Mouse (Mus musculus) gastrocnemius, postnatal 14 days (tissue): ENCODE measurements around the gene Tjp2. TPM values are rescaled to one million over a fixed set of nuclear protein-coding genes. Genes with fewer than 3 reads are reported as not detected.
"Not testable (repeated sequence)": the region's sequence is repeated elsewhere in the genome, so short reads cannot be mapped to it uniquely, and the experiment has no call there.

Source experiments
- DNase-seq: peaks from one replicate; pipeline ENCODE4 v3.0.0; 2021; ENCODE audit warnings: mixed read lengths
- intact Hi-C: fragments of 180-260 bp; cut with DNase I; formaldehyde crosslinking; loops from one replicate; pipeline ENCODE4 v1.15.1; 2025; ENCODE audit warnings: low total_unique reads
- total RNA-seq, 2 experiments: library from RNA; stranded (reverse); gene quantifications; 2 replicates each; pipeline ENCODE4 v1.2.3; 2021

The Tjp2 gene
- total RNA-seq, 2 experiments from 2014 or later, result 7.0 to 8.8 TPM

- intact Hi-C loops, result not testable (repeated sequence)
Observed at GRCm38 (mm10) chr19:24092060-24092459, 132.8 kb downstream of the Tjp2 start.

DNA sequence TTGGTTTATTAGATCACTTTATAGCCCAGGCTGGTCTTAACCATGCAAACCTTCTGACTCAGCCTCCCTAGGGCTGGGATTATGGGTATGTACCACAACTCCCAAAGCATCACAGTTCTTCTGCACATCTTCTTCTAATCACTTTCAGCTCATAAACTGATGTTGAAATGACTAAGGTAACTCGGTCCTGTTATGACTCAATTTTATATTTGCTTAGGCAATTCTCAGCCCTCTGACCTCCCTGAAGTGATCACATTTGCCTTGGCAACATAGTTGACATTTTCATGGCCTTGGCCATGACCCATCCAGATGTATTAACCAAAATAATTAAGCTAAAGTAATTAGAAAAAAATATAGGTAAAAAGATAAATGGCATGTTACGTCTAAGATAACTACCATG is 134.5 kb downstream of the Tjp2 start:
- intact Hi-C loops, result no loop called here
- no peak for DNase-seq

More at GRCm38 (mm10) chr19:24092060-24092459, 132.8 kb downstream of the Tjp2 start:
- DNase-seq, result not testable (repeated sequence)

DNA sequence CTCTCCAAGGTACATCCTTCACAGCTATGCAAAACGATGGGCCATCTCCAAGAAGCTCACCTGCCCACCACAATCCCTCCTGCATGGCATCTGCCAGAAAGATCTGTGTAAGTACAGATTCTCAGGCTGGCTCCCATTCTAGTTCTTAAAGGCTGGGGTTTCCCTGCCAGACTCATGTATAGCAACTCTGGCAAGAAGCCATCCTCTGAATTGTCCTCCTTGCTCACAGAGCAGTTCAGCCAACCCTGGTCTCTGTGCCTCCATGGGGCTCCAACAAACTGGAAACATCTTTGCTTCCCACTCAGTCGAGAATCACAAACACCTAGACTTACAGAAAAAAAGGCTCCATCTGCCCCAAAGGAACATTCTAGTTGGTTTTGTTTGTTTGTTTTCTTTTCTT is 139.5 kb downstream of the Tjp2 start:
- intact Hi-C loops, result no loop called here
- no peak for DNase-seq

DNA sequence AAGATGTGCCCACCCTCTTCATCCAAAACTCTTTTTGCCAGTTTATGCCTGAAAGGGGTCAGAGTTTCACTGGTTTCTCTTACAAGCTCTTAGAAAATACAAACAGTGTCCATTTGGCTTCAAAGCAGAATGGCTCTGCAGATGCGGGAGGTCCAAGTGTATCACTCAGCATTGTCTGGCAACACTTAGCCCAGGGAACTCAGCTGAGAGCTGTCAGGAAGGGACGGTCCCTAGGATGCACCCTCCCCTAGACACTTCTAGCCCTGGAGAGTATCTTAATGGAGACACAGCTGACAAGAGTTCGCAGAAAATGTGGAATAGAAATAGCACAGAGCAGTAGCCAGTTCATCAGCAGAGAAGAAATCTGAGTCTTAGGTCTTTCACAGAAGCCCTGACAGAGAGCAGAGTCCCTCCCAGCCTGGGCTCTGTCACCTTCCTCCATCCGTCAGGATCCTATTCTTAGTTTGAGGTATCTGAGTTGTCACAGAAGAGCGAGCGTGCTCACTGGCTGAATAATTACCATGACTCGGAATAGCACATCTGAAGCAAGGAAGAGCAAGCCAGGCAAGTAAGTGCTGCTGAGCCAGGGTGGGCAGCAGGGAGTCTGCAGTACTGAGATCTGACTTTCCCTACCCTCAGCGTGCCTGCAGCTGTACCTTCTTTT is 144.3 kb downstream of the Tjp2 start:
- DNase-seq, result no peak

DNA sequence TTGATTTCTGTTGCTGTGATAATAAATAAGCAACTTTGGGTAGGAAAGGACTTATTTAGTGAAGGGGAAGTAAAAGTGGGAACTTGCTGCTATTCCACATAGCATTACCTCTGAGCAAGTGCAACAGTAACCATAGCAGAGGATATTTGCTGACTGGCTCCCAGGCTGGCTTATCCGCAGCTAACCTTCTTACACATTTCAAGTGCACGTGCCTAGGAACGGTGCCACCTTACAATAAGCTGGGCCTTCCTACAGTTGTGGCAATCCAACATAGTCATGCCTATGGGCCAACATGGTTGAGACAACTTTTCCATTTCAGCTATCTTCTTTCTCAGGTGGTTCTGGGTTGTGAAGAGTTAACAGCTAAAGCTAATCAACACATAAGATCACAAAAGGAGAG is 147.2 kb downstream of the Tjp2 start:
- intact Hi-C loops, result no loop called here
- no peak for DNase-seq

More for the DNA sequence above, 144.3 kb downstream of the Tjp2 start:
- intact Hi-C loops, result no loop called here

- intact Hi-C loops, result no loop called here
Observed at GRCm38 (mm10) chr19:24076536-24076935, 148.3 kb downstream of the Tjp2 start.

DNA sequence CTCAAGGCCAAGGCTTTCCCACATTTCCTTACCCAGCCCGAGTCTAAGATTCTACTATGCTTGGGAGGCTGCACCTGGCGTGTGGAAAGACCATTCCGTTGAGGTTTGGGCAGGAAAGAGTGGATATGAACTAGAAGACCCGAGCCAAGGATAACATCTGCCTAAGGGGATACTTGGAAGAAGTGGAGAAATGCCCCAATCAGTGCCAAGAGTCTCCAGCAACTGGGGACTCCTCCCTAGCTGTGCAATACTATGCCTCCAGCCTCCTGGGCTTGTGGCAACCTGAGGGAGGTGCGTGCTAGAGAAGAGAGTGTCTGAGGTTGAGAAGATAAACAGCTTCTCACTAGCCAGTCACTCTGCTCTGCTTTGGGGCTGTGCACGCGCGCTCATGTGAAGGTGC is 148.9 kb downstream of the Tjp2 start:
- intact Hi-C loops, result no loop called here

More at GRCm38 (mm10) chr19:24076536-24076935, 148.3 kb downstream of the Tjp2 start:
- no peak for DNase-seq

DNA sequence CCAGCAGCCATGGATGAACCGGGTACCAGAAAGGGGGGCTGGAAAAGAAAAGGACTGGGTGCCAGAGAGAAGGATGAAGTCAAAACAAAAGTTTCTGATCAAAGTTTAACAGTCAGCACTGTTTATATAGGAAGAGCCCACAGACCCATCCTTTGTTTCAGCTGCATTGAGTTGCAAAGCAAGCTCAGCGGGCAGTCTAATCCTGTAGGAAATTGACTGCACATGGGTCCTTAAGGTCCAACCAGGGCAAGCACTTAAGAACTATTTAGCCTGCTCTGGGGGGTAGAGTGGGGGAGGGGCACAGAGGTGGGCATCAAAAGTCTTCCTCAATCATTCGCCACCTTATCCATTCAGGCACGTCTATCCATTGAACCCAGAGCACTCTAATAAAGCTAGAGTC is 151.7 kb downstream of the Tjp2 start:
- intact Hi-C loops, result no loop called here
- DNase-seq, result no peak

More for the DNA sequence above, 148.9 kb downstream of the Tjp2 start:
- DNase-seq, result no peak

DNA sequence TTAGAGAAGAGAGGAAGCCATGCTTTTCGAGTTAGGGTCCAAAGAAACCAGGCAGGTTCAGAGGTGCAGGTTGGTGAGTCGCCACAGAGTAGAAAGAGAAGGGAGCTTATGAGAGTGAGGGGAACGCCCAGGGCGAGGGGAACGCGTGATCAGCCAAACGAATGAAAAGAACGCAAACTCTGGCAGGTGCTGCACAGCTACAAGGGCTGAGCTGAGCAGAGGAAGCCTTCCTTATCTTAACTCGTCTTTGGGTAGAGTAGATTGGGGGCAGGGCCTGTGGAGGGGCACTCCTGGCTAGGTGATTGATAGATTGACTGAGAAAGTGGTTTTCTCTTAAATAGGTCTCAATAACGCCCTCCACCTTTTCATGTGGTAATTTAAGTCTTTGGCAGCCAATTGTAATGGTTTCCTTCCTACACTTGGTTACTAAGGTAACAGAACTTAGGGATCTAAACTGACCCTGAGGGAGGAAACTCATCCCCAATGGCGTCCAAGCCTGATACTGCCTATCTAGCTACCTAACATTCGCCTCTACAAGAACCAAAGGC is 160.4 kb downstream of the Tjp2 start:
- intact Hi-C loops, result no loop called here

GRCm38 (mm10) chr19:24063585-24063984 is 161.2 kb downstream of the Tjp2 start:
- DNase-seq, result no peak
- intact Hi-C loops, result no loop called here

More for the DNA sequence above, 160.4 kb downstream of the Tjp2 start:
- no peak for DNase-seq

GRCm38 (mm10) chr19:24058851-24059250 is 166.0 kb downstream of the Tjp2 start:
- DNase-seq, result no peak
- intact Hi-C loops, result no loop called here

- DNase-seq, result no peak
- intact Hi-C loops, result no loop called here
Observed at GRCm38 (mm10) chr19:24058021-24058420, 166.8 kb downstream of the Tjp2 start.

GRCm38 (mm10) chr19:24056880-24057279 is 167.9 kb downstream of the Tjp2 start:
- intact Hi-C loops, result no loop called here
- DNase-seq, result no peak

DNA sequence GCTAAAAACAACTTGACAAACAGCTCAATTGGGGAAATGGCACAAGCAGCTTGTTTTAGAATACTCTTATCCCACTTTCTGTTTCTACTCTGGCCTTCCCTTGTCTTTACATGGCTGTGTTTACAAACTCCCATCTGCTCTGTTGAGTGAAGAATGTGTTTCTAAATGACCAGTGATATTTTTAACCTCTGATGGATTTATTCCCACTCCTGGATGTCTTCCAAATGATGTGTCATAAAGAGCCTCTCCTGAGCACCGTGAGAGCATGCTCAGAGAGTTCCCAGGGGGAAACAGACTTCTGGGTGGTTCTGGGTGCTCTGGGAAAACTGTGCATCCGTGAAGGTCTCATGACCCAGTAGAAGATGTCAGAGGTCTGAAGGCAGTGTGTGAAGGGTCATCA is 169.9 kb downstream of the Tjp2 start:
- intact Hi-C loops, result no loop called here
- no peak for DNase-seq

GRCm38 (mm10) chr19:24054265-24054664 is 170.6 kb downstream of the Tjp2 start:
- DNase-seq, result no peak
- intact Hi-C loops, result no loop called here

DNA sequence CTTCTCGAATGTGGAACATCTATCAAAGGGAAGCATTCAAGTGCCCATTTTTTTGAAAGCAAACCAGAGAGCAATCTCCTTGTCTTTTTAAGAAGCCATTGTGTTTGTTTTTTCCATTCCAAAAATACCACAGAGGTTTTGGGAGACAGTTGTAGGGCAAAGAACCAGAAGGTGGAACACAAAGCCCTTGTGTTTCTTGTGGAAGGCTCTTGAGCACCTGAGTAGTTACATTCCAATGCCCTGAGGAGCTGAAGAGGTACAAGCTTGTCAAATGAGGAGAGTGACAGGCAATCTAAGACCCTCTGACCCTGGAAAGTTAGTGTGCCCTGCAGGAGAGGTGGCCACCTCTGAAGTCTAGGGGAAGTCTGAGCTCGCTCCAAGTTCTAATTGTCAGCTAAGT is 174.3 kb downstream of the Tjp2 start:
- intact Hi-C loops, result no loop called here
- no peak for DNase-seq

DNA sequence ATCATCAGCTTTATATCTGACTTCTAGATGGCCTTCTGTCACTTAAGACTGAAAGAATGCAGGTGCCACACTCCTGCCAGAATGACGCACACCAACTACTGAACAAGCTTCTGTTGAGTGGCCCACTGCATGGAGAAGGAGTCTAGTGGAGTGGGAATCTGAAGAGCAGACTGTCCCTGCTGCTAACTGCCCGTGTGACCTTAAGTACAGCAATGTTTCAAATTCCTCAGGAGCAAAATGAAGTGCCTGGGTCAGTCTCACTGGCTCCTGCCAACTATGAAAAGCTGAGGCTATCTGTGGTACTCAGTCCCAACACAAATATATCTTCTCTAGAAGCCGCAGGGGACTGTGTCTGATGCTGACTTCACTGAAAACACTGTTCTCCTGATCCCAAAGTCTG is 175.5 kb downstream of the Tjp2 start:
- no peak for DNase-seq
- intact Hi-C loops, result no loop called here

DNA sequence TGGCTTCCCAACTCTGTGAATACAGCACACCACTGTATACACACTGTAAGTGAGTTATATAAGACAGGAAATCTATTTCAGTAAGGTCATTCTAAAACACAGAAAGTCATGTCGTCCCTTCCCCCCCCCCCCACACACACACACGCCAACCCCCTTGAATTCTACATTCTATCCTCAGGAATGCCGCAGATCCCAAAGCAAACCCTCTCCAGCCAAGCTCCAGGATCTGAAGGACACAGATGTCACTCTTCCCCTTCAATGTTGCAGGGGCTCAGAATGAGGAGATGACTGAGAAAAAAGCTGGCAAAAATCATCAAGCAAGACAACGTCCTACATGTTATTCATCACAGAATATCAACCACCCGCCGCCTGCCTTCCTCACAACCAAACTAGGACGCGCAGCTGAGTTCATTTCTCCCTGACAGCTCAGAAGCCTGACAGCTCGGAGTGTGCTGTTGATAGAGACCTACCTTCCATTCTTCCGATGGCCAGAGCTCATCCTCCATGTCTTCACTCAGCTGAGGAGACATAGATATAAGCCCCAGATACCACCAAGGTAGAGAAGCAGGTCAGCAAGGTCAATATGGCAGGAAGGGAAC is 178.3 kb downstream of the Tjp2 start:
- DNase-seq, result no peak
- intact Hi-C loops, result no loop called here
